In the genomic region with DNA sequence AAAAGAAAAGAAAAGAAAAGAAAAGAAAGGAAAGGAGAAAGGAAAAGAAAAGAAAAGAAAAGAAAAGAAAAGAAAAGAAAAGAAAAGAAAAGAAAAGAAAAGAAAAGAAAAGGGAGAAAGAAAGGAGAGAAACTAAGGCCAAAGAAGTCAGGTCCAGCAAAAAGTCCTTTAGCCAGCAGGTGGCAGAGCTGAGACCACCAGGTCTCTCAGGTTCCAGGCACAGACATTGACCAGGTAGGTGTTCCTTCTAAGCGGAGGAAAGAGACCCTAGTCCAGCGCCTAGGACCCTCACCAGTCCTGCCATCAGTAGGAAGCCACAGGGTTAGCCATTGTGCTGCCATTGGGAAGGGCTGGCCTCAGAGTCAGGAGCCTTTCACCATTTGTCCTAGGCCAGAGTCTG, we compare ENCODE assay signal across 10 mouse cellular contexts. TPM values are rescaled to one million over a fixed set of nuclear protein-coding genes. Genes with fewer than 3 reads are reported as not detected.
DNase-seq lines count a peak whose midpoint lies in the region; TF ChIP-seq lines count a peak whose summit lies in the region.
"Had no signal": no experiment of that assay in that cellular context is flagged by ENCODE, and none has a peak within 500 bp of the region (broad histone marks: within the 10 kb centered on the region; RNA-seq: fewer than 3 reads in every experiment).

No protein-coding gene starts in this region.

- H3K27ac ChIP-seq in layer of hippocampus, adult 2 months, result no peak overlapping the region
- H3K27ac ChIP-seq: limb, embryonic 15.5 days had no signal

- DNase-seq in adrenal gland, postnatal 10 days, result peak; percentile 59
- DNase-seq in adrenal gland, adult 2 months, result no peak
- no peak for DNase-seq in layer of hippocampus, adult 2 months (ENCODE audit: low spot score in 2 of 2)
- DNase-seq in layer of hippocampus, postnatal 36 days, result no peak
- DNase-seq in B cell, adult 2 months, result peak; percentile 40 to 42
- DNase-seq in kidney, postnatal 14 days, result peak; percentile 70
- no peak for DNase-seq in layer of hippocampus, adult 8-10 months (ENCODE audit: low spot score in 2 of 2)
- DNase-seq in urinary bladder, postnatal 10 days (ENCODE audit: low spot score), result no peak

- H3K4me3 ChIP-seq in layer of hippocampus, adult 2 months, result no peak overlapping the region
- H3K4me3 ChIP-seq: limb, embryonic 15.5 days had no signal

- peak; percentile 77 for TF ChIP-seq CTCF in layer of hippocampus, adult 2 months (conservative IDR thresholded peaks at IDR 0.05)

RNA-seq across cellular contexts. Expression of a gene that starts 11.5 kb away (rescaled TPM):
- 1,000 to 10,000 TPM in 1 of 2 experiments, 100 to 1,000 TPM in 1; 954 to 1,859 TPM for total RNA-seq in adrenal gland, postnatal 10 days (2021)
- 1,000 to 10,000 TPM in 1 of 2 experiments, 100 to 1,000 TPM in 1; 919 to 1,359 TPM for total RNA-seq in adrenal gland, adult 2 months (2021)
- polyA plus RNA-seq in adrenal gland, adult 2 months (2012; rRNA removed), result 84.6 and 134 TPM in 2 replicates
- not detected for total RNA-seq in layer of hippocampus, adult 2 months (2021)
- total RNA-seq in layer of hippocampus, postnatal 36 days (2021), result not detected
- total RNA-seq in layer of hippocampus, adult 8-10 months (2022), result under 1 TPM in 1 of 4 experiments, not detected in 3; 0.11 TPM
- polyA plus RNA-seq: C2C12 had no signal

RNA-seq across cellular contexts. Expression of a gene that starts 45.0 kb away (rescaled TPM):
- total RNA-seq in adrenal gland, postnatal 10 days (2021), result under 1 TPM; 0.24 to 0.33 TPM
- total RNA-seq in adrenal gland, adult 2 months (2021), result under 1 TPM; 0.10 to 0.12 TPM
- not detected in 2 replicates for polyA plus RNA-seq in adrenal gland, adult 2 months (2012; rRNA removed)
- total RNA-seq in layer of hippocampus, adult 2 months (2021), result not detected
- not detected for total RNA-seq in layer of hippocampus, postnatal 36 days (2021)
- total RNA-seq in layer of hippocampus, adult 8-10 months (2022), result not detected
- polyA plus RNA-seq: C2C12 had no signal

RNA-seq across cellular contexts. Expression of a gene that starts 54.4 kb away (rescaled TPM):
- total RNA-seq in adrenal gland, postnatal 10 days (2021), result 1 to 10 TPM in 1 of 2 experiments, under 1 TPM in 1; 0.90 to 2.3 TPM
- total RNA-seq in adrenal gland, adult 2 months (2021), result 1 to 10 TPM; 2.7 to 9.0 TPM
- 3.3 and 3.8 TPM in 2 replicates for polyA plus RNA-seq in adrenal gland, adult 2 months (2012; rRNA removed)
- total RNA-seq in layer of hippocampus, adult 2 months (2021), result under 1 TPM in 1 of 2 experiments, not detected in 1; 0.28 TPM
- under 1 TPM in 1 of 2 experiments, not detected in 1; 0.35 TPM for total RNA-seq in layer of hippocampus, postnatal 36 days (2021)
- 1 to 10 TPM in 2 of 4 experiments, not detected in 2; 1.5 to 2.5 TPM for total RNA-seq in layer of hippocampus, adult 8-10 months (2022)

Comparison
In these comparisons a context has a peak if more than half of its experiments do, and no peak if none do; other contexts are left out.
1. DNase-seq: peak in adrenal gland, postnatal 10 days (single experiment), B cell, adult 2 months (2 of 2) and kidney, postnatal 14 days (single experiment); none in adrenal gland, adult 2 months (single experiment), layer of hippocampus, adult 2 months (0 of 2), layer of hippocampus, postnatal 36 days (0 of 2), layer of hippocampus, adult 8-10 months (0 of 2) and urinary bladder, postnatal 10 days (single experiment).
2. RNA of a gene that starts 11.5 kb away (total RNA-seq): 954 to 1,859 TPM in adrenal gland, postnatal 10 days and 919 to 1,359 TPM in adrenal gland, adult 2 months; 0.11 TPM in layer of hippocampus, adult 8-10 months, not detected in layer of hippocampus, adult 2 months and not detected in layer of hippocampus, postnatal 36 days; every median in the first group is over 100 times any median in the second.